Mouse (Mus musculus): Measurements from ENCODE around the gene Plin5.
"Not testable (repeated sequence)": the region's sequence is repeated elsewhere in the genome, so short reads cannot be mapped to it uniquely, and the experiment has no call there.

- TF ChIP-seq ZC3H11A (IDR thresholded peaks at IDR 0.05; ENCODE audit: borderline replicate concordance, low read depth, low read length); ZNF384 (IDR thresholded peaks at IDR 0.05; ENCODE audit: low read depth, low read length); CHD2 (IDR thresholded peaks at IDR 0.05; ENCODE audit: low read depth, low read length); HCFC1 (IDR thresholded peaks at IDR 0.05; ENCODE audit: borderline replicate concordance, insufficient read depth, low read length); MAFK (IDR thresholded peaks at IDR 0.05; ENCODE audit: insufficient read depth, low read depth, low read length): not testable (repeated sequence)
Measured at GRCm38 (mm10) chr17:56106436-56106835, 11.0 kb downstream of the Plin5 start.

Data from ES-E14 (cell line).